Mouse (Mus musculus) myocyte (in vitro differentiated cells): ENCODE measurements around the gene 4833439L19Rik.

ENCODE experiments used
- CEBPB ChIP-seq: IDR thresholded peaks from 2 replicates; pipeline ENCODE4 v1.6.1; 2011; ENCODE audit warnings: mild to moderate bottlenecking, moderate library complexity; ENCODE audit not compliant: poor library complexity, insufficient read depth, severe bottlenecking
- MYOD1 ChIP-seq, 3 experiments: IDR thresholded peaks; one replicate each; pipeline ENCODE4 v1.6.1; 2011; ENCODE audit warnings: control low read depth in 2 of 3, low read depth in 2 of 3, mild to moderate bottlenecking in 2 of 3, moderate library complexity in 1 of 3; ENCODE audit not compliant: insufficient read length in 2 of 3, control insufficient read depth in 1 of 3
- MYOG ChIP-seq, 3 experiments: IDR thresholded peaks; one replicate each; pipeline ENCODE4 v1.6.1; 2011; ENCODE audit warnings: control low read depth in 2 of 3, low read depth in 2 of 3, mild to moderate bottlenecking in 2 of 3; ENCODE audit not compliant: insufficient read length in 2 of 3, control insufficient read depth in 1 of 3, insufficient read depth in 1 of 3
- POLR2A ChIP-seq: IDR thresholded peaks from one replicate; pipeline ENCODE4 v1.6.1; 2011; ENCODE audit warnings: low read depth, mild to moderate bottlenecking, control low read depth, moderate library complexity; ENCODE audit not compliant: insufficient read length
- POLR2AphosphoS2 ChIP-seq: IDR thresholded peaks from one replicate; pipeline ENCODE4 v1.6.1; 2011; ENCODE audit warnings: low read depth, control low read depth; ENCODE audit not compliant: insufficient read length
- REST ChIP-seq: IDR thresholded peaks from one replicate; pipeline ENCODE4 v1.6.1; 2011; ENCODE audit warnings: mild to moderate bottlenecking, control low read depth, moderate library complexity; ENCODE audit not compliant: insufficient read depth, insufficient read length
- TCF12 ChIP-seq: IDR thresholded peaks from one replicate; pipeline ENCODE4 v1.6.1; 2011; ENCODE audit warnings: mild to moderate bottlenecking, control low read depth; ENCODE audit not compliant: poor library complexity, insufficient read depth, severe bottlenecking
- TCF3 ChIP-seq: IDR thresholded peaks from one replicate; pipeline ENCODE4 v1.6.1; 2011; ENCODE audit warnings: low read depth, control low read depth; ENCODE audit not compliant: insufficient read length
- USF1 ChIP-seq: IDR thresholded peaks from one replicate; pipeline ENCODE4 v1.6.1; 2011; ENCODE audit warnings: low read depth, mild to moderate bottlenecking, control low read depth, moderate library complexity

DNA sequence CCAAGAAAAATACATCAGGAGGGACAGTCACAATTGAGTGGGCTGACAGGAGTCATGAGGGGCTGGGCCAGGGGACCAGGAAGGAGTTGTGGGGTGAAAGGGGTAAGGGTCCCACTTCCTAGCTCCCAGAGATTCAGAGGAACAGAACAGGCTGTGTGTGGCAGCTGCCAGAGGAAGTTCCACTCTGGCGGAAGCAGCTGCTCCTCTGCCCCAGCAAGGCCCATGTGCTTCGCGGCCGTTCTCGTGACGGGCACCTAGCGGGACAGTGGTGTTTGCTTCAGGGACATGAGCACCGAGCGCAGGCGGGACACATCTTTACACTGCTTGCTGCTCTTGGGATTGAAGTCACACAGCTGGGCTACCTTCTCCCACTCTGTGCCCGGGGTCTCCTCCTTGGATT is 28.4 kb upstream of the 4833439L19Rik start:
- TF ChIP-seq USF1 (no peak), TCF12 (no peak), POLR2A (no peak), TCF3 (no peak), CEBPB (no peak), POLR2AphosphoS2 (no peak), MYOD1 (IDR thresholded peaks at IDR 0.05; ENCODE audit: control insufficient read depth in 1 of 3, insufficient read length in 2 of 3, low read depth in 2 of 3) (no peak), REST (no peak), MYOG (IDR thresholded peaks at IDR 0.05; ENCODE audit: control insufficient read depth in 1 of 3, insufficient read depth in 1 of 3, insufficient read length in 2 of 3, low read depth in 2 of 3) (no peak)
